Mouse (Mus musculus) E14TG2a.4 (cell line): ENCODE measurements at regions not wholly inside any gene's neighbourhood (a gene's known extent, or its start where the extent isn't known, plus 50 kb on each side); places are given as distances from the start of the nearest gene placed in this dataset.

Experiments
- H3K27me3 ChIP-seq: 2 replicates; pipeline ENCODE4 v1.6.1; 2014; ENCODE audit warnings: low read length, control low read depth; ENCODE audit not compliant: insufficient read depth
- H3K36me3 ChIP-seq: 2 replicates; pipeline ENCODE4 v1.6.1; 2014; ENCODE audit warnings: low read length, control low read depth; ENCODE audit not compliant: insufficient read depth
- H3K4me1 ChIP-seq: replicated peaks from 2 replicates; pipeline ENCODE4 v1.6.1; 2014; ENCODE audit warnings: low read depth, low read length, control low read depth
- H3K4me3 ChIP-seq: replicated peaks from 2 replicates; pipeline ENCODE4 v1.5.1; 2014; ENCODE audit warnings: mild to moderate bottlenecking, low read length
- H3K9me3 ChIP-seq: 2 replicates; pipeline ENCODE4 v1.6.1; 2014; ENCODE audit warnings: low read length, control low read depth
- CTCF ChIP-seq: conservative IDR thresholded peaks from 2 replicates; pipeline ENCODE4 v1.5.1; 2014; ENCODE audit warnings: low read length
- NANOG ChIP-seq: IDR thresholded peaks from 2 replicates; pipeline ENCODE4 v1.6.1; 2014; ENCODE audit warnings: borderline replicate concordance, low read length, mixed read lengths
- POU5F1 ChIP-seq: IDR thresholded peaks from 2 replicates; pipeline ENCODE4 v1.6.1; 2014; ENCODE audit warnings: low read length, borderline replicate concordance

GRCm38 (mm10) chr5:75840421-75840820 lies 137.8 kb downstream of the Kdr start:
- H3K36me3 ChIP-seq: no peaks in the 10 kb centered on the region
- H3K4me3 ChIP-seq: no peak overlapping the region
- peaks cover 11% of the 10 kb centered on the region for H3K4me1 ChIP-seq
- TF ChIP-seq NANOG (no peak), POU5F1 (no peak), CTCF (no peak)
- peaks cover 6% of the 10 kb centered on the region for H3K27me3 ChIP-seq
- H3K9me3 ChIP-seq: peaks cover 4% of the 10 kb centered on the region; the same call in 1 of the 2 replicates

GRCm38 (mm10) chr5:75835556-75835961 lies 142.7 kb downstream of the Kdr start:
- Histone ChIP-seq H3K4me1 (peaks cover 15% of the 10 kb centered on the region), H3K27me3 (peaks cover 23% of the 10 kb centered on the region), H3K36me3 (no peaks in the 10 kb centered on the region), H3K4me3 (peak overlapping the region; percentile 35; the same call in 1 of the 2 replicates), H3K9me3 (peaks cover 4% of the 10 kb centered on the region; the same call in 1 of the 2 replicates)
- TF ChIP-seq CTCF: no peak
- TF ChIP-seq NANOG: no peak
- no peak for TF ChIP-seq POU5F1

DNA sequence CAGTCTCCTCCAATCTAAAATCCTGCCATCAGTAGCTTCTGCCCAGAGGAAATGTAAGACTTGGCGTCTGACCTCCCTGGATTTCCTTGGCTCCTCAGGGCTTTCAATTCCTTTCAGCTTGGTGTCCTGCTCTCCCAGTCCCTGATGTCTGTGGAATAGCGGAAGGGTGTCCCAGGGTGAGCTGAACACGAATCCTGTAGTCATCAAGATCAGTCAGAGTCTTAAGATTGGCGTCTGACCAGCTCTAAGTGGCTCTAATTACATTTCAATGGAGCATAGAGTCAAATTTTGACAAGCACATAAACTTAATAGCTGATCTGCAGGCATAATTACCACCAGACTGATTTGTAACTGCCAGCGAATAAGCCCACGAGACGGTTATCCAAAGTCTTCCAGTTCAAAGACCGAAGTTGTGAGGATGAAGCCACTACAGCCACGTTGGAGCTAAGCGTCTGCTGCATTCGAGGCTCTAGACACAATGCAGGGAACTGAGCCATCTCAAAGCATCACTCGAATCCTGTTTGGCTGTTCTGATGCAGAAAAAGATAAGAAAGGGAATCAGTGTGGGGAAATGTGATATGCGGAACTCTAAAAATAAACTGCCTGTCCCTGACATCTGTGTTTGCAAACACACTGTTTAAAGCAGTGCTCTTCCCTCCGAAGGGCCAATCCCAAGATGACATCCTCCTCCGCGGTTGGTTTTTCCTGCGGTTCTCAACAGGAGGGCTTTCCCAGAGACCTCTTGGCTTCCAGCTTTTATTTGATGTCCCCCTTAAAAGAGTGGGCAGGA lies 143.3 kb downstream of the Kdr start:
- Histone ChIP-seq H3K27me3 (peaks cover 23% of the 10 kb centered on the region), H3K36me3 (no peaks in the 10 kb centered on the region), H3K4me1 (peaks cover 18% of the 10 kb centered on the region), H3K4me3 (peak overlapping the region; percentile 35; the same call in 1 of the 2 replicates), H3K9me3 (peaks cover 4% of the 10 kb centered on the region; the same call in 1 of the 2 replicates)
- TF ChIP-seq NANOG: no peak
- no peak for TF ChIP-seq POU5F1
- no peak for TF ChIP-seq CTCF

DNA sequence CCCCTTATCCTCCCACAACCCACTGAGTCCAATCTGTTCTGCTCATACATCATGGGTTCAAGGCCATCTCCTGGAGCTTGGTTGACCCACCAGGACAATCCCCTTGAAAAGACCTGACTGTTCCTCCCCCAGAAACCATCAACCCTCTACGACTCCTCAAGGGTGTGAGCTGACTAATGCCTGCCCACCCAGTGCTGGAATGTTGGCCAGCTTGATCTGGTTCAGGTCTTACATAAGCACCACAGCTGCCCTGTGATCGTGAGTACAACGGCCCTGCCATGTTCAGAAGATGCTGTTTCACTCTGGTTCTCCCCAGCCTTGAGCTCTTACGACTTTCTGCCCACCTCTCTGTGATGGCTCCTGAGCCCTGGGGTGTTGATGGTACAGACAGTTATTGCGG lies 145.9 kb downstream of the Kdr start:
- H3K36me3 ChIP-seq: no peaks in the 10 kb centered on the region
- TF ChIP-seq CTCF (no peak), NANOG (peak; percentile 34; the same call in 1 of the 2 replicates)
- peaks cover 18% of the 10 kb centered on the region for H3K4me1 ChIP-seq
- no peak overlapping the region for H3K4me3 ChIP-seq
- H3K9me3 ChIP-seq: peaks cover 4% of the 10 kb centered on the region; the same call in 1 of the 2 replicates
- H3K27me3 ChIP-seq: peaks cover 23% of the 10 kb centered on the region

DNA sequence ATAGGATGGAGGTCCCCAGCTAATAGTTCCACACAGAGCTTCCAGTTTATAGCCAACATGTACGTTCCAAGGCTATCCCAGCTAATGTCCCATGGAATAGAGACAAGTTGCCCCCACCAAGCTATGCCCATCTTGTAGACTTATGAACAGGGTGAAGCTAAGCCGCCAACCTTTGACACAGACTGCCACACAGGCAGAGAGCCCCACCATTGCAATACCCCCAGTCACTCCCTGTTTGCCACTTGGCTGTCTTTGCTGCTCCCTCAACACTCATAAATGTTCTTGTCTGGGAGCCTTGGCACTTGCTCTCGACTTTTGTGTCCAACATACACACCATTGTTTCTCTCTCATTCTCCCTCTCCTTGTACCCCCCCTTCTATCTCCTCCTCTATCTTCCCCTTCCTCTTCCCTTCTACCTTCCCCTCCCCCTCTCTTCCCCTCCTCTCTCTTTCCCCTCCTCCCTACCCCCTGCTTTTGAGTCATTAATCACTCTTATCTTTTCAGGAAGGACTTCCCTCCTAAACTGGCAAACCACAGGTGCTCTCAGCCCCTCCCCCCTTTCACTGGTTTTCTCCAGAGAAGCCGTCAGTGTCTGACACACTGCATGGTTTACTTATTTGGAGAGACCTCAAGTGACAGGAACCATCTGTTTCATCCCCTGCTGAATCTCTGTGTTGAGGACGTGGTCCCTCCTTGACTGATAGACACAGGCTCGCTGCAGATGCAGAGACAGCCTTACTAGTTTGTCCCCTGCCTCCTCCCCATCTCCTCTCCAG lies 148.2 kb downstream of the Kdr start:
- H3K27me3 ChIP-seq: peaks cover 13% of the 10 kb centered on the region
- no peaks in the 10 kb centered on the region for H3K36me3 ChIP-seq
- H3K9me3 ChIP-seq: no peaks in the 10 kb centered on the region
- TF ChIP-seq NANOG (no peak), CTCF (no peak), POU5F1 (no peak)
- H3K4me3 ChIP-seq: no peak overlapping the region
- peaks cover 15% of the 10 kb centered on the region for H3K4me1 ChIP-seq

GRCm38 (mm10) chr5:75828332-75828731 lies 149.9 kb downstream of the Kdr start:
- Histone ChIP-seq H3K4me1 (peaks cover 14% of the 10 kb centered on the region), H3K9me3 (no peaks in the 10 kb centered on the region), H3K4me3 (no peak overlapping the region), H3K27me3 (no peaks in the 10 kb centered on the region), H3K36me3 (no peaks in the 10 kb centered on the region)
- TF ChIP-seq CTCF (no peak), NANOG (no peak), POU5F1 (no peak)

DNA sequence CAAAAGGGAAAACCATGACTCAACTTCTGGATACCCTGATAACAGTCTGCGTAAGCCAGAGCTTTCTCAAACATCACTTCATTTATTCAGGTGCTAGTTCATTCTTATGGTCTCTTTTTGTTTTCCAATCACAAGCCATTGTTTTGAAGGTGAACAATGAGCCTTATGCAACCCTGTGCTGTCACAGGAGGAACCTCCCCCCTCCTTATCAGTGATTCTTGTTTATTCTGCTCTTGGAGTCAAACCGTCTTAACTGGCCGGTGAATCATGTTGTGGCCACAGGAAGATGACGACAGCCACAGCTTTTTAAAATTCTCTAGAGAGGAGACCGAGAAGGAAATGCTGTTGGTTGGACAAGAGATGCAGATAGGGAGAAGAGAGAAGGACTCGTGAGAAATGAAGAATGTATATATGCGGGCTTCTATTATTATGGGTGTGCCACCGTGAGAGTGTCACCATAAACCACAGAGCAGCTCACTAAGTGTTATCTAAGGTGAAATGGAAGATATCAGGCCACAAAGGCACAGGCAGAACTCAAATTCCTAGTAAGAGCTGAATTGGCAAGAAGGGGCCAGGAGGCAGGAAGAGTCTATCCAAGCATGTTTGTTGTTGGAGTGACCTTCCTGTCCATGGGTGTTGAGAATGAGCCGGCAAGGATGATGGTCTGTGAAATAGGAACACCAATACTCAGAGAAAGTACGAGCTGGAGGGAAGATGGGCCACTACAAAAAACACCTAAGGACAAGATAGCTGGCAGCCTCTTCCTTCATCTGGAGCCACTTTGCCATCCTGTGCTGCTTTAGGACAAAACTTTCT lies 151.8 kb downstream of the Kdr start:
- Histone ChIP-seq H3K4me3 (no peak overlapping the region), H3K4me1 (peaks cover 4% of the 10 kb centered on the region; the same call in 1 of the 2 replicates), H3K9me3 (no peaks in the 10 kb centered on the region), H3K36me3 (no peaks in the 10 kb centered on the region), H3K27me3 (no peaks in the 10 kb centered on the region)
- TF ChIP-seq NANOG (no peak), CTCF (no peak), POU5F1 (no peak)

- Histone ChIP-seq H3K27me3 (no peaks in the 10 kb centered on the region), H3K4me1 (peaks cover 4% of the 10 kb centered on the region; the same call in 1 of the 2 replicates), H3K4me3 (no peak overlapping the region), H3K9me3 (no peaks in the 10 kb centered on the region), H3K36me3 (no peaks in the 10 kb centered on the region)
- TF ChIP-seq NANOG: no peak
- no peak for TF ChIP-seq CTCF
- no peak for TF ChIP-seq POU5F1
Observed at GRCm38 (mm10) chr5:75825576-75825975, 152.7 kb downstream of the Kdr start.
